Mouse (Mus musculus) ovary, postnatal 10 days (tissue): ENCODE results near the gene Crocc2.

Source experiments
- DNase-seq: peaks from one replicate; pipeline ENCODE4 v3.0.0; 2022; ENCODE audit warnings: low spot score

Crocc2 gene

DNA sequence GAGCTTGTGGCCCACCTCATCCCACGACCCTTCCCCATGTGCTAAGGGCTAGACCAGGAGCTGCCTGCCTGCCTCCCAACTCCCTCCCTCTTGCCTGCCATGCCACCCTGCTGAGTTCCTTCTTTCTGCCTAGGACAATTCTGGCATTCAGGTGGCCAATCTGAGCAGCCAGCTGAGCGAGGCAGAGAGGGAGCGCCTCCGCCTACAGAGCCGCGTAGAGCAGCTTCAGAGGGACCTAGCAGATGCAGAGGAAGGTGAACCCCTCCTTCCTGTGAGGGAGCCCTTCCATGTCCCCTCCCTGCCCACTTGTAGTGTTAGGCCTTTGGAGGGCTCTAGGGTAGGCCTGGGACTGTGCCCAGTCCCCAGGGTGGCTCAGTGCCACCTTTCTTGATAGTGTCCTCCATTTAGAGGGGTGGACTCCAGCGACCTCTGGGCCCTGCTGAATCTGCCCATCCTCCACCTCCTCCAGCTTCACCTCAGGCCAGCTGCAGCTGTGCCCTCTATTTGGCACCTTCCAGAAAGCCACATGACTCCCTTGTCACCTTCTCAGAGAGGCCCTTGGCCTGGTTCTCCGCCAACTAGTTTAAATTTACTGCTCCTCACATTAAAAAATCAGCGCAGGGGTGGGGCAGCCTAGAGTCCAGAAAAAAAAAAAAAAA, 48.4 kb downstream of the Crocc2 start:
- no peak for DNase-seq

DNA sequence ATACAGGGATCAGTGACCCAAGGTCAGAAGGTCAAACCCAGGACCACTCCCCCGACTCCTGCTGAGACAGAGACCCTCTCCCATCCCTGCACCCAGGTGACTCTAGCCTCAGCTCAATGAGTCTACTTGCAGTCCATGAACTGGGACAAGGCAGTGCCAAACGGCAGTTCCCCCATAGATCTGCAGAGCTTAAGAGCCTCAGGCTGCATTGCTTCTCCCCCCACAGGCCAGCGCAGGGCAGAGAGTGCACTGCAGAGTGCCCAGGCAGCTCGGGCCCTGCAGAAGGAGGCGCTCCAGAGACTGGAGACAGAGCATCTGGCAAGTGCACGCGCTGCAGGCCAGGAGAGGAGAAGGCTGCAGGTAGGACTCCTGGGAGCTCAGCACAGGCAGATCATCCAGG, 49.0 kb downstream of the Crocc2 start:
- no peak for DNase-seq

DNA sequence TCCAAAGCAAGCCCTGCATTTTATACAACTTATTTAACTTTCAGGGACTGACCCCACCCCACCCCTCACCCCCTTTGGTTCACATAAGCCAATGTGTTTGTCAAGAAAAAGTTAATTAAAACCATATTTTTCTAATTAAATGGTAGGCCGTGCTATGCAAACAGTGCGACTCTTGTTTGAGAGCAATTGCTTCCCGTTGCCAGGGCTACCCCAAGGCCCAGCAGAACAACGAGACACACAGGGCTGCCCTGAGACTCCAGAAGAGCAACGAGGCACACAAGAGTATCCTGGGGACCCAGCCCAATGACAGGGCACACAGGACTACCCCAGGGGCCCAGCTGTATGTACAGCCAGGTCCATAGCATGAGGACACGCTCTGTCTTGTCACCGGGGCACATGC, 52.3 kb downstream of the Crocc2 start:
- DNase-seq = no peak

DNA sequence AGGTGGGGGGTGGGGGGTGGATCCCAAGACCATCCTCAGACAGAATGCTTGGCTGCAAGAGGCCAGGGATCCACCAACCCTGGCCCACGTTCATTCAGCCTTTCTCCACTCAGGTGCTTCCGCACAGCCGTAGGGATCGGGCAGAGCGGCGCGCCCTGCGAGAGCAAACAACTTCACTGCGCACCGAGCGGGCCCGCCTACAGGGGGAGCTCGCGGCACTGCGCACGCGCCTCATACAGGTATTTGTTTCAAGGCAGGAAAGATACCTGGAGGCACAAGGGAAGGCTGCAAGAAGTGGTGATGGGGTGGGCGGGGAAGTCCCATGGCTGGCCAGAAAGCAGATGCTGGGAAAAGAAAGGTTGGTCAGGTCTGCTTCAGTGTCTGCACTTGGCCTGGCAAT, 55.4 kb downstream of the Crocc2 start:
- no peak for DNase-seq

DNA sequence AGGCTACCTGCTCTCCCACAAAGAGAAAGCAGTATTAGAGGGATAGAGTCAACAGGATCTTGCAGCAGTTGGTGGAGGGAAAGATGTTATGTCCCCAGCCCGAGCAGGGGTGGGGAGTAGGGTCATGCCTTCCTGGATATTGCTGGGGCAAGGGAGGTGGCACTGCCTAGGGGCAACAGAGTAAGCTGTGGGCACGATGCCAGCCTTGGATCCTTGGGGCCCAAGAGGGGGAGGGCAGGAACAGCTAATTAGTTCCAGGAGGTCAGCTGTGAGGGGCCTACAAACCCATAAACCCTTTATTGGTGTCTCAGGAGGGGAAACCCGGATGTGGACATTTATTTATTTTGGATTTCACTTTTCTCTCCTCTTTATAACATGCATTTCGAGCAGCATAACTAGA, 56.7 kb downstream of the Crocc2 start:
- DNase-seq = no peak

DNA sequence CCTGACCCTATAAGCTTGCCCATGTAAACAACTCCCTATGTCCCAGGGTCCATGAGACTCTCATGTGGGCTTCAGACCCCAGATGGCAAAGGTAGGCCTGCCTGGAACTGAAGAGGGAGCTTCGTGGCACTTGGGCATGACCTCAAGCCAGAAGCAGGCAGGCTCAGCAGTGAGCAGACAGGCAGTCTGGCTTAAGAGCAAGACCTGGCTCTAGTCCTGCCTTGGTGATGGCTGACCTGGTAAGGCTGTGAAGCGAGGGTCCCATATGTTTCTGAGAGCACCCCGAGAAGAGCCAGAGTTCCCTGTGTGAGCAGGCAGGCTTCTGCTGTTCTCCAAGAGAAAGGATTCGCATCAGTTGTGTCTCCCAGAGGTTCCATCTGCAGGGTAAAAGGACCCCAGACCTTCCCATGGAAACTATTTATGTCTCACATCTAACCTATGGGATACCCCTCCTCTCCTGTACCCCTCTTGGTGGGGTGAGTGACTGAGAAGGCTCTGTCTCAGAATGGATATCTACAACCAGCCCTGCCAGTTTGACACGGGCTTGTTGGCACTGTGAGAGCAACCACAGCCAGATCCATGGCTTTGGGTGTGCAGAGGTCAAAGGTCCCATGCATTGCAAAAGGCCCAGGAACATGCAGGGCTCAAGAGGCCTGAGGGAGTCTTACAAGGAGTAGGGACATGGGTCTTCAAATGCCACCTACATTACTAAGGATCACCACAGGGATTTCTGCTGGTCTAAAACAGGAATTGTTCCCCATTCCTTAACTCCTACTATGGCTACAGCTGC, 57.4 kb downstream of the Crocc2 start:
- no peak for DNase-seq

DNA sequence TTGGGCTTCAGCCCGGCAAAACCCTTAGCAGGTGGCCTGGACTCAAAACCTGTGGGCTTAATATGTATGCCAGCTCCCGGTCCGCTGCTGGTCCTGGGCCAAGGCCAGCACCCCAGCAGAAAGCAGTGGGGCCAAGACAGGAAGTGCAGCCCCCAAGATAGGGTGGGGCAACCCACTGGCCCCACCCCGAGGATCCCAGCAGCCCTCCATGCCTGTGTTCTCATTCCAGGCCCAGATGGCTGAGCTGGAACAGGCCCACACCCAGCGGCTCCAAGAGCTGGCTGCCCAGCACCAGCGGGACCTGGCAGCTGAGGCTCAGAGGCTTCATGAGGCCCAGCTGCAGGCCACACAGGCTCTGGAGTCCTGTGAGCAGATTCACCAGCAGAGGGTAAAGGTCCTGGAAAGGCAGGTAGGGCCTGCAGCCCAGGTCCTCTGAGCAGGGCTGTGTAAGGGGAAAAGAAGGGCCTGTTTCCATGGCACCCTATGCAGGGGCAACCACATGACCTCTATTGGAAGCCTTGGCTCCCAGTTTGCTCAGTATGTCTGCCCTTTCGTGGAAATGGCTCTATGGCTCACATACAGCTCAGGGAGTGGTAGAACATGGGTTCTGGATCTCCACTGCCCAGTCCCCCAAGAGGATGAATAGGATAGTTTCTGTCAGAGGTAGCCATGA, 58.9 kb downstream of the Crocc2 start:
- no peak for DNase-seq

DNA sequence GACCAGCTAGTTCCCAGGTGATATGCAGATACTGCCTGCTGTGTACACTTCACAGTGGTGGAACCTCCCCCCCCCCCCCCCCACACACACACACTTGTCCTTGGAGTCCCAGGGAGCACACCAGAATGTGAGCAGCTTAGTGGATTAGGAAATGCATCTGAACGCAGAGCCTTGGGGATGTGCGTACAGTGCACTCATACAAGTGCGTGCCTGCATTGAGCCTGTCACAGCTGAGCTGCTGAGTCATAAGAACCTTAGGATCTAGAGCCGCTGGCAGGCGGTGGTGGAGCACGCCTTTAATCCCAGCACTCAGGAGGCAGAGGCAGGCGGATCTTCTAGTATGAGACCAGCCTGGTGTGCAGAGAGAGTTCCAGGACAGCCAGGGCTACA, 59.4 kb downstream of the Crocc2 start:
- DNase-seq = no peak

DNA sequence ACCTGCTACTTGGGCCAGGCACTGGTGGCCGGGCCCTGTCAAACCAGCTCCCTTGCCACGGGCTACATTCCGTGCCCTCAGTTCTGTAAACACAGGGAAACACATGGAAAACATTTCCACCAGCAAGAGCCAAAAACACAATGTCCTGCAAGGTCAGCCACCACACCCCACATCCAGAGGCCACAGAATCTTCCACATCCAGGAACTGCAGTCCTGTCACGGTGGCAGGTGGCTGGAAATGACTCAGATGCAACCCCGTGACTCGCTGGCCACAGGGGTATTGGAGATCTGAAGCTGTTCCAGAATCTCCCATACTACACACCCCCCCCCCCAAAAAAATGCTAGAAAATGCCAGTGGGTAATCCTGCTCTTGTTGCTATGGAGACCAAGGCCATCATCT, 60.7 kb downstream of the Crocc2 start:
- no peak for DNase-seq

DNA sequence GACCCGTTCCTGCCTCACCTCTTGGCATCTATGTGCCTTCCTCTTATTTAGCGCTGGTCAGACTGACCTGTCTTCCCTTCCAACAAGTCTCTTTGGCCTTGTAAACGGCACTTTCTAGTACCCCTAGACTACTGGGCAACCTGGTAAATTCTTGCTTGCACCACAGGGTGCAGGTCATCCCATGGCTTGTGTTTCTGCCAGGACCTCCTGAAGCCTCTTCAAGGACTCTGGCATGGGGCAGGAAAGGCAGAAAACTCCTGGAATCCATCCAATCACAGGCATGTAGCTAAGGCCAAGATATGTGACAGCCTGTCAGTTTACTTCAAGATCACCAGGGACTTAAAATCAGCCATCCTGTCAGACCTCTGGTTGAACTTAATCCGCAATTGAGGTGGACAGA, 61.1 kb downstream of the Crocc2 start:
- DNase-seq = no peak

DNA sequence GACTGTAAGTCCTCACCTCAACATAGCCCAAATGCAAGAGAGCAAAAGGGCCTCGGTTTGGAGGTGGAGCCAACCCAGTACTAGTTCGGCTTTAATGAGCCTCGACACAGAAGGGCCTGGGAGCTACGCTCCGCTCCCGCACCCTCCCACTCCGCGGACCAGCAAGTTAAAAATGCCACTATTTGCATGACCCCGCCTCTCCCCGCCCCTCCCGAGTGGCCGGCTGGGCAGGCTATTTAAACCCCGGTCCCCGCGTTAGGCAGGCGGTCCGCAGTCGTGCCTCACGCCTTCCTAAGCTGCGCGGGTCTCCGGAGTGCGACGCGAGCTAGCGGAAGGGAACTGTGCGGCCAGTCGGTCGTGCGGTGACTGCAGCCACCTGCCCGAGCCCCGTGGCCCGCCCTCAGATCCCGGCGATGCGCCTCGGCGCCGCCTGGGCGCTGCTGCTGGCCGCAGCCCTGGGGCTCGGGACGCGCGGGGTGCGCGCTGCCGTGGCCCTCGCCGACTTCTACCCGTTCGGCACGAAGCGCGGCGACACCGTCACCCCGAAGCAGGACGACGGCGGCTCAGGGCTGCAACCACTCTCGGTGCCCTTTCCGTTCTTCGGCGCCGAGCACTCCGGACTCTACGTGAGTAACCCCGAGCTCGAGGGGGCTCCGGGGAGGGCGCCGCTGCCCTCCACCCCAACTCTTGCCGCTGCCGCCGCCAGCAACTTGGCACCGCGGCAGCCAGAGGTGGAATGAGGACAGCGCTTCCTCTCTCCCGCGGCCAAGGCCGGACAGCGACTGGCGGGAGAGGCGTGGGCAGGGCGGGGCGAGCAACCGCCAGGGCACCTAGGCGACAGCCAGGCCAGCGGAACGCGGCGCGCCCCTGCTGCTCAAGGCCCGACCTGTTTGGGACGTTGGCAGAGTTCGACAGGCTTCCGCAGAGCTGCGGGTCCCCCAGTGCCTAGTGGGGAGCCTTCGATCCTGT, 67.3 kb downstream of the Crocc2 start, which contains the start of gene Sned1:
Sned1 (plus strand) TSS at position 266 of the 969 bp plus-strand sequence.
- DNase-seq = peak; percentile 93

DNA sequence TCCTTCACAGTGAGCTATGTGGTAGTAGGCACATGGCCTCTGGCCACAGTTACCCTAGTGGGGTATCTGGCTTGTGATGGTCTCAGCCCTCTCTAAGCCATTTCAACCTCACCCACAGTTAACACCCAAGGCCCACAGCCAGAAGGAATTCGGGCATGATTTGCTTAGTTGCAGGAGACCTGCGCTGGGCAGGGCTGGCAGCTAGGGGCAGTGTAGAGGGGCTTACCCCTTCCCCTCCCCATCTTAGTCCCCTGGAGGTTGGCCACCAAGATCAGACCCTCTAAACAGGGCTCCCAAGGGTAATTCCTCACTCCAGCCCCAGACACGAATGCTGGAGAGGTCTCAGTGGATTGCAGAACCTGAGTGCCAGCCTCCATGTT, 68.0 kb downstream of the Crocc2 start:
- no peak for DNase-seq

DNA sequence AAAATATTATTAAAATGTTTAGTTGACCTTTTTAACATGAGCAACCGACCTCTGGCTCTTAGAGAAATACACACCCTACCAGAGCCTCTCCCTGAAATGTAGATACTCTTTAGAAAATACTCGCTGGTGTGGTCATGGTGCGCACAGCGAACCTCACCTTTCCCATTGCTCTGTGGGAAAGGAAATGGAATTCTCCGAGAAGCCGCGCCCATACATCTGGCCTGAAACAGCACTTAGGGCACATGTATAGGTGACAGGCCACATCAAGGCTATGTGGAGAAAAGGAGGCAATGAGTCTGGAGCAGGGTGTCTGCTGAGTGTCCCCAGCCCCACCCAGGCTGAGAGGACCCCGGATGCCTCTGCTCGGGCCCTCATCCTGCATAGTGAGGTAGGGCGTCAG, 69.2 kb downstream of the Crocc2 start:
- no peak for DNase-seq

DNA sequence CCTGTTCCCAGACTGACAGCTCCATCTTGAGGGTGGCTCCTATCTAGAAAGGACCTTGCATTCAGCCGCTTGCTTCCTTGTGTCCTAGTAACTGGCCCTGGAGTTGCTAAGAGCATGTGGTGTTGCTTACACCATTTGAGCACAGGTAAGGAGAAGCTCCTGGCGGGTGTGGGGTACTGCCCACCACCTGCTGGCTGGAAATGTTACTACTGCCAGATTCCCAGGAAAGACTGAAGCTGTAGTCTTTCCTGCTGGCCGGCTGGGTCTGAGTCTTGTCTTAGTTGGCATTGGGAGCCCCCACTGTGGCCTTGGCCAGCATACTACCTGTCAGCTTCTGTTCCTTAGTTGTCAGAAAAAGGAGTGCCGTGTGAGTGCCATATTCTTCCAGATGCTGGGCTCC, 69.7 kb downstream of the Crocc2 start:
- no peak for DNase-seq

DNA sequence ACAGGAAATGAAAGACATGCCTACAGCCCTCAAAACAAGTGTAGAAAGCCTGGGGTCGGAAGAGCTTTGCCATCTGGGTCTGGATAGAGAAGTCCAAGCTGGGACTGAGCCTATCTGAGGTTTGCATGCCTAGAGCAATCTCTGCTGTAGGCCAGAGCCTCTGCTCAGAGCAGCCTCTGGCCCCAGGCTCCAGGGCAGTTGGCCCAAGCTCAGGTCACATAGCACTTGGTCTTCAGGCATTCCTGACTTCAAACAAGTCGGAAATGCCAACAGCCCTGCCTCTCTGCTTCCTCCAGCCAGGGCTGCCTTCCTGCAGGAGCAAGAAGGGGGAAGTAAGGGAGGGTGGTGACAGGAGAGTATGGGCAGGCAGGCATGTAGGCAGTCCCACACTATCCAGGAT, 77.4 kb downstream of the Crocc2 start:
- no peak for DNase-seq

DNA sequence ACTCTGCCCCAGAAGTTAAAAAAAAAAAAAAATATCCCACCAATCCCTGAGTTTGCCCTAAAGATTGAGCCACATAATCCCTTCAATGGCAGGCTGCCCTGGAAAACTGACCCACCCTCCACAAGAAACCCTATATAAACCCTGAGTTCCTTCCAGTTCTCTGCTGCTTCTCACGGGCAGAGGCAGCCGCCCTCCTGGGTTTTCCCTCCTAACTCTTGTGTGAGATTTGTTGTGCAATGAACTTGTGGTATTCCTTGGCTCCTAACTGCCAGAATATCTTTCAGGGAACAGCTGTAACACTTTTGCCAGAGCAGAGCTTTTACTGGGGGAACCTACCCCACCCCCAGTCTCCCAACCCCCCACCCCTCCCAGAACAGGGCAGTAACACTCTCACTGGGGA, 84.1 kb downstream of the Crocc2 start:
- no peak for DNase-seq

DNA sequence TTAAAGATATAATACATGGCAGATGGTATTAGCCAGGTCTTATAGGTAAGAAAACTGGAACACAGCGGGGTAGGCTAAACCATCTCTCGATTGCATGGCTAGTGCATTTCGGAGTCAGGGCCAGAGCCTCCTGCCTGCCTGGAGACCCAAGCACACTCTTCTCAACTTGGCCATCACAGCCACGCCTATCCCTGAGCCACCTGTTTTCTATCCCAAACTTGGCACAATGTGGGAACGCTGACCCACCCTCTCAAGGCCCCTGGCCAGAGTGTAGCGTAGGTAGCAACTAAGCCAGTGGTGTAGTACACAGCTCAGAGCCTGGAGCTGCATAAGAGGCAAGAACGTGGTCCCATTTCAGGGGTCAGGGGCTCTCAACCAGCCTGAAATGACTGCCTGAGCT, 87.2 kb downstream of the Crocc2 start:
- DNase-seq = no peak

DNA sequence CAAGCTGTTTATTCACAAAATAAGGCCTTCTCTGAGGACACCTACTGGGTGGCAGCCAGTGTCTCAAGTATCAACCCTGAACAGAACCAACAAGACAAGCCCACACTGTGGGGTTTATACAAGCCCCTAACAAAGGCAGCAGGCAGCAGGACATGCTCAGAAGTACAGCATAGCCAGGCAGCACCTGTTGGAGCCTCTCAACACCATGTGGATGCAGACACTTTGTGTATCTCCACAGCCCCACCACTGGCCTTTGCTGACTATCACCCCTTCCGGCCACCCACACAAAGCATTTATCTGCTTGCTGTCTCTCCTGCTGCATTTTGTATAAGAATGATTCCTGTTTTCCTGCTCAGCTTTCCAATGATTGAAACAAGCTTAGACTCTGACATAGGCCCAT, 89.0 kb downstream of the Crocc2 start:
- no peak for DNase-seq

DNA sequence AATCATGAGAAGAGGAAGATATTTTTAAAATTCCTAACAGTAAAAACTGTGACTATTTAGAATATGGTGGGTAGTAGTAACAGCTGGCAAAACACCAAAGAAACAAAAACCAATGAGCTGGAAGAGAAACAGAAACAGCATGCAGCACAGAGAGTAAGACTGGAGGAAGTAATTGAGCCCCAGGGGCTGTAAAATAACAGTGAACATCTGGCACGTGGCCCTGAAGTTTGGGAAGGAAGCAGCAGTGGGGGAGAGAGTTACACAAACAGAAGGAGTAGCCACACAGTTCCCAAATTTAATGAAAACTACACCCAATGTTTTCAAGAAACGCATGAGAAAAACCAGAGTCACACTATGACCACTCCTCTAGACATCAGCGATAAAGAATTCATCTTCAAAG, 98.7 kb downstream of the Crocc2 start:
- DNase-seq = no peak

DNA sequence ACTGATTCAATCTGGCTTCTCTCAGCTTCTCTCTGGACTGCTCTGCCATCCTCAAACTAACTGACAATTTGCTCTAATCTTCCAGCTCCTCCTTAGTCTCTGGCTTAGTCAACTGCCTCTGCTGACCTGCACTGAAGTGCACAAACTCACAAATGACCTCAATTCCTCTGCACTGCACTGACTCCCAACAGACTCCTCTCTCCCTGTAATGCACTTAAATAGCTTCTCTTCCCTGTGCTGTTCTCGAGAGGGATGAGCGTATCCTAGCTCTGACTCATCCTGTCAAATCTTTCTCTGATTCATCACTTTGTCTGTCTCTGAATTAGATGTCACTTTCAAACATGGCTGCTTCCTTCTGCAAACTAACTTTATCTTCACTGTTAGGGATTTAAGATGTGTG, 99.7 kb downstream of the Crocc2 start:
- no peak for DNase-seq

DNA sequence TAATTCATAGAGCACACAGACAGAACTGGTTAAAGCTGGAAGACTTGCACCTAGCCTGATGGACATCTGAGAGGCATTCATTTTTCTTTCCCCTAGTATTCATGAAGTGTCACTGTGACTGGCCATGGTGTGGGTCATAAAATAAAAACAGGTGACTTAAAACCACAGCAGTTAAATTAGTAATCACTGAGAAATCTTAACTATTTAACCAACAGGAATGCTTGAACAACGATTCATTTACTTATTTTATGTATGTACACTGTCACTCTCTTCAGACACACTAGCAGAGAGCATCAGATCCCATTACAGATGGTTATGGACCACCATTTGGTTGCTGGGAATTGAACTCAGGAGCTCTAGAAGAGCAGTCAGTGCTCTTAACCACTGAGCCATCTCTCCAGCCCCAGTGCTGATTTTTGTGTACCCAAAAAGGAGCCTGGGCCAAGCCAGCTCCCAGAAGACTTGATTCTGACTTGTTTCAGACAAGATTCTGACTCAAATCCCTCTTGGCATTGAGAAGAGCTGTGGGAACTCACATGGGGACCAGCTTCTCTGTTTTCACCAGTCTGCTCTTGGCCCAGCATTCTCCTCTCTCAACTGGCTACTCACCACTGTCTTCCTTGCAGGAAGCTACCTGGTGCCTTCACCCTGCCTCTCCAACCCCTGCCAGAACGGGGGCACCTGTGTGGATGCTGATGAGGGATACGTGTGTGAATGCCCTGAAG, 102.2 kb downstream of the Crocc2 start:
- no peak for DNase-seq

DNA sequence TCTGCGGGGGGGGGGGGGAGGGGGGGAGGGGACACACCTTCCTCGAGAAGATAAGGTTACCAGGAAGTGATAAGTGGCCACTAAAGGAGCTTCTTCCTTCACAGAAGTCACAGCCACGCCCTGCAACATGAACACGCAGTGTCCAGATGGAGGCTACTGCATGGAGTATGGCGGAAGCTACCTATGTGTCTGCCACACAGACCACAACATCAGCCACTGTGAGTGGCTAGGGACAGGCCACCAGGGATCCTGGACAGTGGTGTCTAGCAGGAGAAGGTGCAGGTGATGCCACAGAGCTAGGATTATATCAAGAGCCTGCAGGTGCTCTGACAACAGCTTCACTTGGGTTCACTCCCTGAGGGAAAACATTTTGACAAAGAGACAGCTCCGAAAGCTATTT, 103.2 kb downstream of the Crocc2 start:
- no peak for DNase-seq
